In the genomic region with DNA sequence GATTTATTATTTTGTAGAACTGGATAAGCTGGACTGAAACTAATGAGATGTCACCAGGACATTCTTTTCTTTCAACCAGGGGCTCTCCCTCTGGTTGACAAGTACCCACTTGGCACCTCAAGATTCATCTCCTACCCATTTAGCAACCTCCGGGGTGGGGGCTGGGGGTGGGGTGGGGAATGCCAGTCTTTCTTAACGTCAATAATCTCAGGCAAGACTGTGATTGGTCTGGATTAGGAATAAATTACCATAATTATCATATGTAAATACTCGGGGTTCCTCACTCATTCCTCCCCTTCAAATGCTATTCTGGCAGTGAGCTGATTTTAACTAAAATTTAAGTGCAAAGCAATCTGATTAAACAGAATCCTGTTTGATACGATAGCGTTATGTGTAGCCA, we compare ENCODE assay signal across 18 mouse cellular contexts.
"Had no signal": no experiment of that assay in that cellular context is flagged by ENCODE, and none has a peak within 500 bp of the region (broad histone marks: within the 10 kb centered on the region; RNA-seq: fewer than 3 reads in every experiment).

No protein-coding gene starts in this region.

- H3K4me1 ChIP-seq: liver, embryonic 13.5 days had no signal

- H3K9me3 ChIP-seq: liver, embryonic 13.5 days; neural tube, embryonic 13.5 days had no signal

- DNase-seq: kidney, postnatal 25 days; layer of hippocampus, postnatal 36 days; liver, embryonic 13.5 days; lung, adult 2 months; lung, postnatal 14 days; lung, postnatal 4 days; retina, postnatal 1 day; right cerebral cortex, postnatal 25 days; spleen, adult 18-20 months; thymus, adult 18-20 months; thymus, postnatal 4 days had no signal

- H3K4me3 ChIP-seq: layer of hippocampus, adult 2 months; left cerebral cortex, adult 2 months; liver, embryonic 13.5 days; myocyte; neural tube, embryonic 13.5 days had no signal

- H3K4me2 ChIP-seq: liver, embryonic 13.5 days; midbrain, embryonic 11.5 days; neural tube, embryonic 13.5 days had no signal

- H3K9ac ChIP-seq: liver, embryonic 13.5 days; neural tube, embryonic 13.5 days had no signal

- H3K36me3 ChIP-seq: liver, embryonic 13.5 days; neural tube, embryonic 13.5 days had no signal

- H3K27ac ChIP-seq: kidney, postnatal 0 days; layer of hippocampus, adult 2 months; left cerebral cortex, adult 2 months; liver, embryonic 13.5 days; neural tube, embryonic 13.5 days had no signal

- H3K27me3 ChIP-seq: liver, embryonic 13.5 days; neural tube, embryonic 13.5 days had no signal

- ATAC-seq: midbrain, embryonic 16.5 days had no signal
